Mouse (Mus musculus) liver, postnatal 0 days (tissue): ENCODE results near the gene B3galt5. TPM values are rescaled to one million over a fixed set of nuclear protein-coding genes. Genes with fewer than 3 reads are reported as not detected.

Experiments
- ATAC-seq: fragments of 200-750 bp; cut with Nextera tagmentation; 2 replicates; pipeline ENCODE4 v1.8.0; 2017; ENCODE audit warnings: mild to moderate bottlenecking, moderate library complexity
- DNase-seq: peaks from one replicate; pipeline ENCODE4 v3.0.0-alpha.2; 2016
- H3K27ac ChIP-seq: fragments of 300-500 bp; sonication (generic); 2 replicates; pipeline ENCODE4 v1.5.1; 2014; ENCODE audit warnings: antibody characterized with exemption, moderate library complexity, mild to moderate bottlenecking, low read depth
- H3K27me3 ChIP-seq: fragments of 300-500 bp; sonication (generic); 2 replicates; pipeline ENCODE4 v1.6.1; 2014; ENCODE audit warnings: low read length, control low read depth, mixed read lengths; ENCODE audit not compliant: insufficient read depth
- H3K36me3 ChIP-seq: fragments of 300-500 bp; sonication (generic); replicated peaks from 2 replicates; pipeline ENCODE4 v1.6.1; 2014; ENCODE audit warnings: mild to moderate bottlenecking, control low read depth, low read length, moderate library complexity, mixed read lengths; ENCODE audit not compliant: insufficient read depth
- H3K4me1 ChIP-seq: fragments of 300-500 bp; sonication (generic); 2 replicates; pipeline ENCODE4 v1.6.1; 2014; ENCODE audit warnings: antibody characterized with exemption, mild to moderate bottlenecking, control low read depth; ENCODE audit not compliant: insufficient read depth
- H3K4me2 ChIP-seq: fragments of 300-500 bp; sonication (generic); 2 replicates; pipeline ENCODE4 v1.6.1; 2014; ENCODE audit warnings: low read depth, mild to moderate bottlenecking, low read length, moderate library complexity, mixed read lengths
- H3K4me3 ChIP-seq: fragments of 300-500 bp; sonication (generic); 2 replicates; pipeline ENCODE4 v1.5.1; 2014; ENCODE audit warnings: low read depth, low read length
- H3K9ac ChIP-seq: fragments of 300-500 bp; sonication (generic); replicated peaks from 2 replicates; pipeline ENCODE4 v1.6.1; 2014; ENCODE audit warnings: mild to moderate bottlenecking, moderate library complexity
- H3K9me3 ChIP-seq: fragments of 300-500 bp; sonication (generic); 2 replicates; pipeline ENCODE4 v1.6.1; 2016; ENCODE audit warnings: mild to moderate bottlenecking, control low read depth, low read length, mixed read lengths
- CTCF ChIP-seq: sonication (generic); IDR thresholded peaks from 2 replicates; pipeline ENCODE4 v1.5.1; 2016; ENCODE audit warnings: antibody characterized with exemption, low read depth
- EP300 ChIP-seq: IDR thresholded peaks from 2 replicates; pipeline ENCODE4 v1.6.1; 2016; ENCODE audit warnings: antibody characterized with exemption, low read depth, mild to moderate bottlenecking
- WGBS: fragments of 180-500 bp; shearing (Covaris S2); extraction: QIAGEN DNeasy Blood & Tissue Kit; methylation state at CpG from one replicate; pipeline ENCODE4 v1.1.7; 2014; ENCODE audit not compliant: insufficient replicate concordance; 5-methylcytosine and 5-hydroxymethylcytosine counted together
- polyA plus RNA-seq: library from polyadenylated mRNA; unstranded; fragments of >200 nt; fragmentation: Nextera tagmentation; extraction: Ambion mirVana; gene quantifications from 2 replicates; pipeline ENCODE4 v1.2.1, GENCODE M21; 2015

B3galt5 gene
- polyA plus RNA-seq, 1 experiment from 2014 or later: not detected

- Histone ChIP-seq H3K27me3 (no peaks in the 10 kb centered on the region), H3K4me3 (no peak overlapping the region), H3K27ac (no peak overlapping the region), H3K4me2 (no peak overlapping the region), H3K4me1 (no peaks in the 10 kb centered on the region), H3K36me3 (no peaks in the 10 kb centered on the region), H3K9me3 (no peaks in the 10 kb centered on the region), H3K9ac (no peak overlapping the region)
- WGBS: 62% methylated on average over 1 of the region's 1 CpGs
- DNase-seq: no peak
- no peak for TF ChIP-seq EP300
- no peak for TF ChIP-seq CTCF
- ATAC-seq: no peak
Measured at GRCm38 (mm10) chr16:96222452-96222851, 13.1 kb upstream of the B3galt5 start.

DNA sequence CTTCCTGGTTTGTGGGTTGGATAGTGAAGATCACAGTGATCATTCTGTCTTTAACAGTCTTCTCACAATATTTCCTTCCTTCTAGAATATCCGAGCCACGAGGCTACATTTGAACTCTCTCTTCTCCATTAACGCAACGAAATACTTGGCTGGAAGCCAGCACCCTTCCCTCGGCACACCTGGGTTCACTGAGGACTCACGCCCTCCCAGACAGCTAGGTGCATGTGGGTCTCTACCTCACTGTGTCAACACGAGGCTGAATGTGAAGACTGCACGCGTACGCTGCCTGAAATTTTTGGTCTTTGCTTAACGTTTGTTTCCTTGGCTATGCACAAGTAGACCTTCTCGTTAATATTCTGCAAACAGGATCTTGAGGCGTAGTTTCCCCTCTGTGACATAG lies 7.2 kb upstream of the B3galt5 start:
- 59% methylated on average over 13 of the region's 13 CpGs for WGBS
- no peak for DNase-seq
- Histone ChIP-seq H3K4me1 (no peaks in the 10 kb centered on the region), H3K9ac (no peak overlapping the region), H3K36me3 (no peaks in the 10 kb centered on the region), H3K27ac (no peak overlapping the region), H3K4me3 (no peak overlapping the region), H3K9me3 (no peaks in the 10 kb centered on the region), H3K27me3 (no peaks in the 10 kb centered on the region), H3K4me2 (no peak overlapping the region)
- ATAC-seq: no peak
- no peak for TF ChIP-seq CTCF
- TF ChIP-seq EP300: no peak

DNA sequence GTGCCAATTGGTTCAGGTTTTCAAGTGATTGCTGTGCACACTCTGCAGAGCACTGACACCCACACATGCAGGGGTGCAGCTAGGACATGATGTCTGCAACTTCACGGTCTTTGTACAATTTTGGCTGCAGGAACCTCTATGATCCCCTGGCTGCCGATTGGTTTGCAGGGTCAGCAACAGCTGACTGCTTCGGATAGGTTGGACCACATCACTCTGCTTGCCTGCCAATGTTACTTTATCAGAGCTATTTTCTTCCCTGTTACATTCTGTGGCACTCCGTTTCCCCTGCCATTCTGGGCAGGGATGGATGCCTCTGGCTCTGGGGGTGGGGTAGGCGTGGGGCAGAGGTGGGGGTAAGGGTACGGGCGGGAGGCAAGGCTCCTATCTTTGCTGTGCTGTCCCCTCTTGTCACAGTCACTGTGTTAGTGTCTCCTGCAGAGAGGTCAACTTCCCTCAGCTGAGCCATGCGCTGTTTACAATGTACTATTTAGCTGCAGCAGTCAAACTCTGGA lies 6.5 kb upstream of the B3galt5 start:
- no peaks in the 10 kb centered on the region for H3K9me3 ChIP-seq
- DNase-seq: no peak
- H3K27me3 ChIP-seq: no peaks in the 10 kb centered on the region
- ATAC-seq: no peak
- H3K4me3 ChIP-seq: no peak overlapping the region
- H3K4me2 ChIP-seq: no peak overlapping the region
- H3K27ac ChIP-seq: no peak overlapping the region
- 62% methylated on average over 8 of the region's 8 CpGs for WGBS
- no peak overlapping the region for H3K9ac ChIP-seq
- no peaks in the 10 kb centered on the region for H3K36me3 ChIP-seq
- H3K4me1 ChIP-seq: no peaks in the 10 kb centered on the region
- TF ChIP-seq EP300 (no peak), CTCF (no peak)

DNA sequence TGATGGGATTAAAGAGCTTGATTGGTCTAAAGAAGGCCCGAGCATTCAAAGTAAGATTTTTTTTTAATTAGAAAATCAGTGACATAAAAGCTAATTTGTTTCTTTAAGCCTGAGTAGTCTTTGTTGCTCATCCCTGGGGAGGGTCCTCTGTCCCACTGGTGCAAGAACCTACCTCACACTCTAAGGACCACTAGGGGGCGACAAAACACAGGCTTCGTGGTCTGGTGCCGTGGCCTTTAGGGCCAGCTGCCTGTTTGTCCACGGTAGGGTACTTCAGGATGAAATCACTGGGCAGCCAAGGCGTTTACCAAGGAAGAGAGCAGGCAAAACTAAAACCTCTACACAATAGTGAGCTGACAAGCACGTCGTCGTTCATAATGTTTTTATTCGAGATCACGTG lies 5.2 kb upstream of the B3galt5 start:
- 28% methylated on average over 11 of the region's 11 CpGs for WGBS
- Histone ChIP-seq H3K36me3 (no peaks in the 10 kb centered on the region), H3K27ac (no peak overlapping the region), H3K4me2 (no peak overlapping the region), H3K27me3 (no peaks in the 10 kb centered on the region), H3K9ac (no peak overlapping the region), H3K9me3 (no peaks in the 10 kb centered on the region), H3K4me1 (no peaks in the 10 kb centered on the region), H3K4me3 (no peak overlapping the region)
- no peak for TF ChIP-seq EP300
- TF ChIP-seq CTCF: peak; percentile 90
- peak; percentile 70 for DNase-seq
- no peak for ATAC-seq

GRCm38 (mm10) chr16:96231251-96231650 lies 4.3 kb upstream of the B3galt5 start:
- WGBS: 82% methylated on average over 4 of the region's 4 CpGs
- H3K4me1 ChIP-seq: no peaks in the 10 kb centered on the region
- H3K27ac ChIP-seq: no peak overlapping the region
- ATAC-seq (no peak), DNase-seq (no peak)
- no peak overlapping the region for H3K4me3 ChIP-seq
- no peaks in the 10 kb centered on the region for H3K27me3 ChIP-seq
- H3K4me2 ChIP-seq: no peak overlapping the region
- no peak overlapping the region for H3K9ac ChIP-seq
- TF ChIP-seq EP300: no peak
- TF ChIP-seq CTCF: no peak
- H3K9me3 ChIP-seq: no peaks in the 10 kb centered on the region
- H3K36me3 ChIP-seq: no peaks in the 10 kb centered on the region

DNA sequence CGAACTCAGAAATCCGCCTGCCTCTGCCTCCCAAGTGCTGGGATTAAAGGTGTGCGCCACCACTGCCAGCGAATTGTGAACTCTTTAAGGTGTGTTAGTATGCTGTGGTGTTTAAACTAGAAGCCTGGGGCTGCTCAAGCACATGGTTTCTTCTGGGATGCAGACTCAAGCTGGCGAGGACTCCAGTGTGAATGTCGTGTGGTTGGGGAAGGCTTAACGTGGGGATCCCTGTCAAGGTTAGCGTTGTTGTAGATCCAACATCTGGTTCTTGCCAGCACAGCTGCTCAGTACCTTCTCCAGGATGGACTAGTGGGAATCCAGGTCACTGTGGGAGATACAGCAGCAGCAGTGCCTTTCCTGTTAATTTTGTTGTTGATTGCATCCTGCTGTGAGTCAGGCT lies 3.6 kb upstream of the B3galt5 start:
- 77% methylated on average over 8 of the region's 8 CpGs for WGBS
- no peak for ATAC-seq
- no peak for DNase-seq
- H3K36me3 ChIP-seq: no peaks in the 10 kb centered on the region
- H3K9ac ChIP-seq: no peak overlapping the region
- no peak overlapping the region for H3K4me2 ChIP-seq
- no peak for TF ChIP-seq CTCF
- no peak for TF ChIP-seq EP300
- H3K27ac ChIP-seq: no peak overlapping the region
- H3K9me3 ChIP-seq: no peaks in the 10 kb centered on the region
- H3K4me1 ChIP-seq: no peaks in the 10 kb centered on the region
- H3K27me3 ChIP-seq: no peaks in the 10 kb centered on the region
- H3K4me3 ChIP-seq: no peak overlapping the region

DNA sequence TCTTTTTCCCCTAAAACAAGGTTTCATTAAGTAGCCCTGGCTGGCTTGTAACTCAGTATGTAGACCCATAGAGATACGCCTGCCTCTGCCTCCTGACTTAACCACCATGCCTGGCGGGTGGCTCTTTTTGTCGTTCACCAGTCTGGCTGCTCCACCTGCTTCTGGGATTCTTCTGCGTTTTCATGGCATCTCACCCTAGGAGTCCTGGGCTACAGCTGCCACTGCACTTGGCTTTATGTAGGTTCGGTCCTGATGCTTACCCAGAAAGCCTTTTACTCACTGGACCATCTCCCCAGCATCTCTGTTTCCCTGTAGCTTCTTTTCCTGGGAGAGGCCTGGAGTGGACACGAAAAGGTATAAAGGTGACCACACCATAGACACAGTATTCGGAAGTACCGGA lies 1.6 kb upstream of the B3galt5 start:
- Histone ChIP-seq H3K27ac (no peak overlapping the region), H3K4me1 (no peaks in the 10 kb centered on the region), H3K9me3 (no peaks in the 10 kb centered on the region), H3K27me3 (no peaks in the 10 kb centered on the region), H3K36me3 (no peaks in the 10 kb centered on the region), H3K9ac (no peak overlapping the region), H3K4me2 (no peak overlapping the region), H3K4me3 (no peak overlapping the region)
- 83% methylated on average over 8 of the region's 8 CpGs for WGBS
- no peak for DNase-seq
- no peak for TF ChIP-seq CTCF
- no peak for TF ChIP-seq EP300
- no peak for ATAC-seq
